Mouse (Mus musculus): ENCODE data around the gene Samd7.

Gene Samd7

DNA sequence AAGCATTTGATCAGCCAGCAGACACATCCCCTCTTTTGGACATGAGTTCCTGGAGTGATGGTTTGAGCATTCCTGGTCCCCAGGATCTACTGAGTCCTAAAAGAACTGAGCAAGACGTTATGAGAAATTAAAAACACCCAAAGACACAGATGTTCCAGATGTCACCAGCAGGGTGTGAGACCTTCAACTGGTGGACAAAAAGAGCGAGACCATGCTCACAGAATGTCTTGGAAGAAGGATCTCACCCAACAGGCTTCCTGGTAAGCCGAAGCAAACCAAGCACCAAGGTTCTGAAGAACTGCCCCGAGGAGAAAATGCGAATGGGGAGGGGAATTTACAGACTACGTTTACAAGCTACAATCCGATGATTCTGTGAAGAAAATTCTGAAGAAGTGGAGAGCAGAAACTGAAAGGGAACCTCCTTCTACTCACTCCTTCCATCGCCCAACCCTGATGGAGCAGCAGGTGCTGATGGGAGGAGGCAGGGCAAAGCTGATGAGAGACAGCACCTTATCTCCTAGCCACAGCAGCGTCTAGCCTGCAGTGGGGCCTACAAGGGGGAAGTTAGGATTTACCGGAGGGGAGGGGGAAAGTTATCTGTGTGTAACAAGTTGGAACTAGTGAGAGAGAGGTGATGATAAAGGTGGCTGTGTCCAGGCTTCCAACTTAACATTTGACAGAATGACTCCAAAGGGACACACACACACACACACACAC lies 19.4 kb downstream of the Samd7 start:
- DNase-seq, result no peak

DNA sequence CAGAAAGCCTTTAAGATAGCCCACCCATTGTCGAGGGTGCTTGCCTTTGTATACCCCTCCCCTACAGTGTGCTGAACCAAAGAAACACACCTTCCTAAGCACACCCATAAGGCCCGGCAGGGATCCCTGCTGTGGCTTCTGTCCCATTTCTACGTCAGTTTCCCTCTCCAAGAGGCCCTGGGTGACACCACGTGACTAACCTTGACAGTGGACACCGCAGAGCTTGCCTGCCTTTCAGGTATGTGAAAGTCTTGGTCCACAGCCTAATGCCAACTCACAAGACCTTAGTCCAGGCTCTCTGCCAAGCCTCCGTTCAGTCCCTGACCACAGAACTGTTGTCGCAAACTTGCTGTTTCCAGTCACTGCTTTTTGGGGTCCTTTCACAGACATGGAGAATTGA lies 20.1 kb downstream of the Samd7 start:
- no peak for DNase-seq

DNA sequence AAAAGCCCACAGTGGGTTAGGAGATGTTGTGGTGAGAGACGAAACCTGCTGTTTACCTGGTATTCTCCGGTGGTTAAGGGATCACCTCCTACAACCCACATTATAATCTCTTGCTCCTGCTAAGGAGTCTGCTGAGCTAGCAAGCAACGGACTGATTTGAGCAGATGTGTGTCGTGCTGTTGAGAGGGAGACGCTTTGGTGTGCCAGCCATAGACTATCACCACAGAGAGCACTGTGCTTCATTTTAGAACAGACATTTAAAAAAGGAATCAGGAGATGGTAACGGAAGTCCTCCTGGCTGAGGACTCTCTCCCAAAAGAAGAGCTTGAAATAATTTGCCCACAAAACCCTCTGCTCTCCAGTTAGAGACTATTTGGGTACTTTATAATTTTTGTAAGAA lies 21.2 kb downstream of the Samd7 start:
- DNase-seq, result no peak

DNA sequence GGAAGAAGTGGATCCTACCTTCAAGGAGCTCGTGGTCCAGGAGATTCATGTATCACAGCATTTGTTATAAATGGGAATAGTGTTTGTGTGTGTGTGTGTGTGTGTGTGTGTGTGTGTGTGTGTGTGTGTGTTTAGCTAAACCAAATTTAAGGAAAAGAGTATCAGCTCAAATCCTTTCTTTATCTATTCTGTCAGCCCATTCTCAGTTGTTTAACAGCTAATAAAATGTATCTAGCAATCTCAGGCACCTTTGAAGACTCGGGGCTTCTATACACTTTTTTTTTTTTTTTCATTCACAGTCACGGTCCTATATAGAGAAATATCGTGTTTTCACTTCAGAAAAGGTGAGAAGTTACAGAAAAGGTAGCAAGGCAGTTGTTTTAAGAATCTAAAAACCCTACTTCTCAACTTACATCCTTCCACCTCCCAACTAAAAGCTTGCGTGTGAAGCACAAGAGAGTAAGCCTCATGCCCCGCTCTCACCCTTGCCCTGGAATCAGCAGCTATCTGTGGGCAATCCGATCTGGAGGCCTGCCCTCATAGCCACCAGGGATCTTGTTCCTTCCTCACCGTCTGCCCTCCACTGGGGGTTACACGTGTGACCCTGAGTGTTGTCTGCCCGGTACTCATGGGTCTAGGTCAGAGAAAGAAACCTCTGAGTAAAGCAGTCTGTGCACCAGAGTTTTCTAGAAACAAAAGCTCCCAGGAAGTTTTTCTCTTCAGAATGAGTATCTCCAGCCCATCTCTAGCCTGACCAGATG lies 23.8 kb downstream of the Samd7 start:
- no peak for DNase-seq

DNA sequence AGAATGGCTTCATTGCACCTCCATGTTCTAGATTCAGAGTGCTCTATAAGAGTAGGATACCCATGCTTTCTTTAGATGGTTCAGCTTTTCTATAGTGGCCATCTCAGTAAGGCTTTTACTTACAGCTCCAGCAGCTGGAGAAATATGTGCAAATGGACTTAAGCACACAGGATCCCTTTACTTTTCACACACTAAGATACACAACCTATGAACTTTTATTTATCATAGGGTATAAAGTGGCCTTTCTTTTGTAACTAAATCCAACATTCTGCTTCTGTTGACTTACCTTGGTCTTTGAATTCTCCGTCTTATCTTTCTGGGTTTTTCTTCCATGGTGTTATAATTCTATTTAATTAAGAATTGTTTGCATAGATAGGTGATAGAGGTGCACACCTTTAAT lies 25.5 kb downstream of the Samd7 start:
- no peak for DNase-seq

DNA sequence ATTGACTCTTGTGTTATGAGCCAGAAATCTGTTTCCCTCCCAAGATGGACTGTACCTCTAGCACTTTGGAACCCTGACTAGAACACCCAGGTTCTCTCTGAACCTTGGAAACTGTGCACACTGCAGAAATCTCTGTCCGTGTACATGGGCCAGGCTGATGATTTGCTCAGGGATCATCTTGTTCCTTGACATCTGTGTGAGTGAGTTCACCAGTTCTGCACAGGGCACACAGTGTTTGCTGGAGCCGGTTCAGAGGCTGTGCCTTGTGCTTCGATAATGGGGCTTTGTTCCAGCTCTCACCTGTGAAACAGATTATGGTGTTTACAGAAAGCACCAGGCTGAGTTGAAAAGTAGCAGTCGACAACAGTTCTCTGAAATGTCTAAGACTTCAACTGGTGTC lies 26.5 kb downstream of the Samd7 start:
- DNase-seq, result no peak

DNA sequence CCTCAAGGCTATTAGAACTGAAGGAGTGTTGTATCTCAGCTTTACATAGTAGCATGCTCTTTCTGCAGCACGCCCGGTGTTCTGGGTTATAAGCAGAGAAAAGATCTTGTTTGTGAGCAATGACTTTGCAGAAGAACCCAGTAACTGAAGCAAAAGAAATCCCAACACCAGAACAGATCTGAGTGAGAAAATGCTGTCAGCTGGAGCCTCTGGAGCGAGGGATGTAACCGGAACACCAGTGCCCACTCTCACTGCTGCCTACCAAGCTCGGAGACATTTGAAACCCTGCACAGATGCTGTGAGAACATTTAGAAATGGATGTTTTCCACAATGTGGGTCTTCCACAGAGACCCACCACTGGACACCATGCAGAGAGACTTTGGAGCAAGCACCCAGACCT lies 28.6 kb downstream of the Samd7 start:
- no peak for DNase-seq

DNA sequence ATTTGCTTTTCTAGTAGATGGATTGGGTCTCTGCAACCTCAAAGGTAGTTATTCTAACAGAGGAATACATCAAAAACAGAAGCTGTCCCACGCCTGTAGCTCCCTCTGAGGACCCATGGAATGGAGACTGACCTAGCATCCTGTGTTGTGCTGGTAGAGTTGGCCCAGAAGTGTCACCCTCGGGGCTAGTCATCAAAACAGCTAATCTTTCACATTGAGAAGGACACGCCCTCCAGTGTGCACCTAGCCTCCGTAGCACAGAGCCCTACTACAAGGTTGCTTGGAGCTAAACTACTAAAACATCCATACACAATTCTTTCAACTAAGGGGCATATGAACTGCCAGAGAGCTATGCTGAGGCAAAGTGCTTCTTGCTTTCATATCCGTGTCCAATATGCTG lies 31.9 kb downstream of the Samd7 start:
- no peak for DNase-seq

DNA sequence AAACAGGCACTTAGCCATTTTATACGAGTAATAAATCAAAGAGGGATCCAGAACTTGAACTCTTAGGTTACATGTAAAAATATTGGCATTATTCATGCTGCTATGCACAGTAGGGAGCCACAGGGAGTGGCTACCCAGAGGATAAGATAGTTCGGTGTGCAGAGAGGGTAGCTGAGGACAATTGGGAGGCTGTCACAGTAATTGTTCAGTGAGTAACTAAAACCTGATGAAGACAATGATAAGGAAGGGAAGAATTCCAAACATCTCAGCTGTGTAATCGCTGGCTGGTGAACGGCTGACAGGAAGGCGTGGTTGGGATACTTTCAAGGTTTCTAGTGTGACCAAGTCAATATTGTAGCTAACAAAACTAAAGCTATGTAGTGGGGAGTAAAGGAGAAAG lies 42.4 kb downstream of the Samd7 start:
- no peak for DNase-seq

DNA sequence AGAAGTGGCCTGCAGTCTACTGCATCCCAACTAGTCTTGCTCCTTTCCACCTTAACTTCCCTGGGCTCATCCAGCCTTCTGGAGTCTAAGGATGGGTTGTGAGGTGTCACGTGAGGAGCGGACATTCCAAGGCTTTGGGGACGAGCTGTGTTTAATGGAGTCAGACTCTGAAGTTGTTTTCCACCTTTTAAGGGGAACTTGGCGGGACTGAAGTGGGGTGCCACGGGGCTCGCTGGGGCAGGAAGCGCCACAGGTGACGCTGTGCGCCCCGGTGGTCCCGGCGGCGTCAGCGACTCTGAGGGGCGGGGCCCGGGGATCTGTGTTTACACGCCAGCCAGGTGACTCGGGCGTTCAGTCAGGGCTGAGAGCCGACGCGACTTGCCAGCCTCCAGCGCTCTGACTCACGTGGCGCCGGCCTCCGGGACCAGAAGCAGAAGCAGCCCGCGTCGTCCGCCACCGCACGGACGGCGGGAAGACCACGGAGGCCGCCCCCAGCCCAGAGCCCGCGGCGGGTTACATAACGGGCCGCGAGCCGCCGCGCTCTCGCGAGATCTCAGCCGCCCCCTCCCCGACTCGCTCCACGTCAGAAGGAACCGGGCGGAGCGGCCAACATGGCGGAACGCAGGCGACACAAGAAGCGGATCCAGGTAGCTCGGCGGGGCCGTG lies 46.8 kb downstream of the Samd7 start, which contains the start of gene Sec62:
Gene Sec62 (plus strand): TSS at position 139 of the 666 bp plus-strand sequence.
- DNase-seq, result peak; percentile 92

DNA sequence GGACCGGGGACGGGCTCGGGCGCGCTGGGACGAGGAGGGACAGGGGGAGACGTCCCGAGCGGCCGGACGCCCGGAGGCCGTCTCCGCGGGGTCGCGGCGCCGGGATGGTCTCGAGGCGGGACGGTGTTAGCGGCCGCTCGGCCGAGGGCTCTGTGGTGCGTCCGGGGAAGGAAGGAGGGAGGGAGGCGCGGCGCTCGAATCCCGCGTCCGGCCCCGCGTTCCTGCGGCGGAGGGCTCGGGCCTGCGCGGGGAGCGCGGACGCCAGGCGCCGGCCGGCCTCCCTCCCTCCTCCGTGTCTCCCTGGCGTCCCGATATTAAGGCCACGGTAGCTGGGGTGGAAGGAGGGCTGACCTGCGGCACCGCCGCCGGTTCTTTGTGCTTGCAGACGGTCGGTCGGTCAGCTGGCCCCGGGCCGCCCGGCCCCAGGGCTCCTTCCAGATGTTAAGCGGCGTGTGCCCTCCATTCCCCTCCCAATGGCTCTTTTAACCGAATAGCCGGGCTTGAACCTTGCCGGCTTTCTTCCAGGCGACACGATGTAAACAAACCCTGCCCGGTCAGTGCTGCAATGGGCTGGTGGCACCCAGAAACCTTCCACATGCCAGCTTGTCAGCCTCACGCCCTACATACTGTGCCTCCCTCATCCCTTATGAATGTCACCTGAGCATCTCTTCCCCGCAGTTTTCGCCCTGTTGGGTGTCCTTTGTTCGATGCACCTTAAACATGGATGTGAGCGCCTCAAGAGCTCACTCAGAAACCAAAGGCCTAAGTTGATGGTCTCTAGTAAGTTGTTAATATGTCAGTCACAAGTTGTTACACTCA lies 47.5 kb downstream of the Samd7 start:
- peak; percentile 52 for DNase-seq

DNA sequence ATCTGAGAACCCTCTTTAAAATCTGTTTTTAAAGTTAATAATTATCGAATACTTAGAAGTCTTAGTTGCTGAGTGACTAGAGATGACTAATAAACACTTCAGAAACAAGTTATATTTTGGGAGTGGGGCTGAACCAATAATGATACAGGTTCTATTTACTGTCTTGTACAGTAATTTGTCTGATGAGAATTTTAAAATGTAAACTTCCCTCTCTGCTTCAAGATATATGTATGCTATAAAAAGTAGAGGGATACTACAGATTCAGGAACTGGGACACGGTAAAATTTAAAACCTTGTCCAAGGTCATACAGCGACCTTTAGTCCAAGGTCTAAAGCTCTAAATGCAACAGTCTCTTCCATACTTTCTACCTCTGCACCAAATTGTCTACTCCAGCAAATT lies 56.1 kb downstream of the Samd7 start:
- no peak for DNase-seq

DNA sequence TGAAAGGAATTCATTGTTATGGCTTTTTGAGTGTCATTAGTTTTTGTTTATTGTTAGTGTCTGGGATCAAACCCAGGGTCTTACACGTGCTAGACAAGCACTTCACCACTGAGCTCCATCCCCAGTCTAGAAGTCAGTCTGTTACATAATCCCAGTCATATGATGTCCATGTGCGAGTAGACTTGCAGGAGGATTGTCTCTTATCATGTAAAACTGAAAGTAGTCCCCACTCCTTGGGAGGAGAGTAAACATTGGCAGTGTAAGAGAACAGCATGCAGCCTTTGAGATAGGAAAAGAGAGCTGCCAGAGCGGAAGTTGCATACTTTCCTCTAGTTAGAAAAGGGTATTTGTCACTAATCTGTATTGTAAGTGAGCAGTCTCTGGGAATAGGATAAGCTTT lies 66.8 kb downstream of the Samd7 start:
- DNase-seq, result no peak

All from cerebellum, adult 11 months (tissue).